Mouse (Mus musculus) erythroid progenitor cell, adult 5-6 weeks (primary cell): ENCODE measurements around the gene Ipp. TPM values are rescaled to one million over a fixed set of nuclear protein-coding genes. Genes with fewer than 3 reads are reported as not detected.
A peak's percentile ranks its signal among the peaks of the same experiment; 100 is the strongest.

ENCODE experiments used
- ATAC-seq: replicated peaks from 2 replicates; pipeline ENCODE4 v1.8.0; 2016; ENCODE audit warnings: moderate number of reproducible peaks, mild to moderate bottlenecking, moderate TSS enrichment, inconsistent platforms; ENCODE audit not compliant: poor library complexity, low FRiP score, severe bottlenecking
- total RNA-seq, 2 experiments: library from RNA; stranded (forward) in 1 of 2; stranded (reverse) in 1 of 2; fragments of 150-400 nt in 1 of 2; fragments of 186-747, 209-891 nt in 1 of 2; gene quantifications; 2 replicates each; pipeline versions ENCODE4 v1.2.3 to v1.2.4; 2015 to 2017; ENCODE audit warnings: low replicate concordance in 2 of 2

The Ipp gene
- total RNA-seq, 2 experiments from 2014 or later = 12.2 to 30.0 TPM

GRCm38 (mm10) chr4:116556561-116557305 lies 49.4 kb downstream of the Ipp start:
- ATAC-seq = peak; percentile 88

GRCm38 (mm10) chr4:116557306-116558121 lies 50.2 kb downstream of the Ipp start, which contains the start of gene Gpbp1l1:
Gene Gpbp1l1, plus strand, starts transcription at chr4:116557658.
- ATAC-seq = peak; percentile 84

- no peak for ATAC-seq
Measured at GRCm38 (mm10) chr4:116558151-116558882, 51.0 kb downstream of the Ipp start.

Other genes with a start within 250 kb of the Ipp start
- gene Mast2, start 43.4 kb upstream of the Ipp start, total RNA-seq (2015; ENCODE audit: low replicate concordance) = 62.0 and 89.0 TPM in 2 replicates
- gene Mast2, start 43.4 kb upstream of the Ipp start, total RNA-seq (2017; ENCODE audit: low replicate concordance) = 66.4 and 76.9 TPM in 2 replicates
- gene Tmem69, start 48.4 kb downstream of the Ipp start, total RNA-seq (2015; ENCODE audit: low replicate concordance) = 5.9 and 10.1 TPM in 2 replicates
- gene Tmem69, start 48.4 kb downstream of the Ipp start, total RNA-seq (2017; ENCODE audit: low replicate concordance) = 2.4 and 9.8 TPM in 2 replicates
- gene Gpbp1l1, start 50.1 kb downstream of the Ipp start, total RNA-seq (2015; ENCODE audit: low replicate concordance) = 90.1 and 126 TPM in 2 replicates
- 101 and 136 TPM in 2 replicates for gene Gpbp1l1, start 50.1 kb downstream of the Ipp start, total RNA-seq (2017; ENCODE audit: low replicate concordance)
- gene Ccdc17, start 89.1 kb downstream of the Ipp start, total RNA-seq (2015; ENCODE audit: low replicate concordance) = 5.9 TPM in 1 of 2 replicates, not detected in the other
- gene Ccdc17, start 89.1 kb downstream of the Ipp start, total RNA-seq (2017; ENCODE audit: low replicate concordance) = 2.6 and 5.3 TPM in 2 replicates
- 75.5 and 103 TPM in 2 replicates for gene Nasp, start 120.4 kb downstream of the Ipp start, total RNA-seq (2015; ENCODE audit: low replicate concordance)
- 126 and 154 TPM in 2 replicates for gene Nasp, start 120.4 kb downstream of the Ipp start, total RNA-seq (2017; ENCODE audit: low replicate concordance)
- 130 and 134 TPM in 2 replicates for gene Akr1a1, start 144.1 kb downstream of the Ipp start, total RNA-seq (2015; ENCODE audit: low replicate concordance)
- gene Akr1a1, start 144.1 kb downstream of the Ipp start, total RNA-seq (2017; ENCODE audit: low replicate concordance) = 99.1 and 124 TPM in 2 replicates
- gene Prdx1, start 178.0 kb downstream of the Ipp start, total RNA-seq (2015; ENCODE audit: low replicate concordance) = 99.3 and 104 TPM in 2 replicates
- gene Prdx1, start 178.0 kb downstream of the Ipp start, total RNA-seq (2017; ENCODE audit: low replicate concordance) = 39.4 and 52.6 TPM in 2 replicates
- gene Mmachc, start 200.9 kb downstream of the Ipp start, total RNA-seq (2015; ENCODE audit: low replicate concordance) = 2.9 and 12.6 TPM in 2 replicates
- 1.5 and 3.6 TPM in 2 replicates for gene Mmachc, start 200.9 kb downstream of the Ipp start, total RNA-seq (2017; ENCODE audit: low replicate concordance)
- 61.2 and 127 TPM in 2 replicates for gene Ccdc163, start 201.0 kb downstream of the Ipp start, total RNA-seq (2015; ENCODE audit: low replicate concordance)
- gene Ccdc163, start 201.0 kb downstream of the Ipp start, total RNA-seq (2017; ENCODE audit: low replicate concordance) = 11.7 and 21.4 TPM in 2 replicates
- gene Tesk2, start 213.4 kb downstream of the Ipp start, total RNA-seq (2015; ENCODE audit: low replicate concordance) = 5.0 and 17.2 TPM in 2 replicates
- gene Tesk2, start 213.4 kb downstream of the Ipp start, total RNA-seq (2017; ENCODE audit: low replicate concordance) = 2.8 and 3.6 TPM in 2 replicates